Mouse (Mus musculus): Measurements from ENCODE around the gene Ccdc188. TPM values are rescaled to one million over a fixed set of nuclear protein-coding genes. Genes with fewer than 3 reads are reported as not detected.

Gene Ccdc188
- polyA plus RNA-seq, 1 experiment from 2014 or later: not detected

- H3K4me3 ChIP-seq (replicated peaks): peak within 1 kb of the TSS; percentile 95
- peak within 1 kb of the TSS; percentile 94 for H3K9ac ChIP-seq
- peak within 1 kb of the TSS; percentile 93 for H3K4me2 ChIP-seq (replicated peaks)
- H3K36me3 ChIP-seq: peaks cover 43% of the 10 kb centered on the region
- H3K9me3 ChIP-seq: no peaks in the 10 kb centered on the region
- under 1% methylated on average over 99 of the region's 102 CpGs for WGBS
- H3K4me1 ChIP-seq (replicated peaks): peaks cover 37% of the 10 kb centered on the region
- H3K27ac ChIP-seq: peak within 1 kb of the TSS; percentile 93
- ATAC-seq: peak; percentile 96
- no peaks in the 10 kb centered on the region for H3K27me3 ChIP-seq (replicated peaks)
Observed at GRCm38 (mm10) chr16:18248433-18249363, 31.0 kb downstream of the Ccdc188 start, which contains the start of the genes Trmt2a and Ranbp1. Trmt2a (plus strand) TSS chr16:18248679. Ranbp1 (minus strand) TSS chr16:18248732.

GRCm38 (mm10) chr16:18249364-18249967, 31.8 kb downstream of the Ccdc188 start:
- no peaks in the 10 kb centered on the region for H3K27me3 ChIP-seq (replicated peaks)
- peaks cover 45% of the 10 kb centered on the region for H3K36me3 ChIP-seq
- peak overlapping the region; percentile 93 for H3K4me2 ChIP-seq (replicated peaks)
- peak; percentile 18 for ATAC-seq
- H3K27ac ChIP-seq: peak overlapping the region; percentile 93
- no peaks in the 10 kb centered on the region for H3K9me3 ChIP-seq
- peak overlapping the region; percentile 86 for H3K9ac ChIP-seq
- 2% methylated on average over 27 of the region's 27 CpGs for WGBS
- peak overlapping the region; percentile 95 for H3K4me3 ChIP-seq (replicated peaks)
- peaks cover 37% of the 10 kb centered on the region for H3K4me1 ChIP-seq (replicated peaks)

DNA sequence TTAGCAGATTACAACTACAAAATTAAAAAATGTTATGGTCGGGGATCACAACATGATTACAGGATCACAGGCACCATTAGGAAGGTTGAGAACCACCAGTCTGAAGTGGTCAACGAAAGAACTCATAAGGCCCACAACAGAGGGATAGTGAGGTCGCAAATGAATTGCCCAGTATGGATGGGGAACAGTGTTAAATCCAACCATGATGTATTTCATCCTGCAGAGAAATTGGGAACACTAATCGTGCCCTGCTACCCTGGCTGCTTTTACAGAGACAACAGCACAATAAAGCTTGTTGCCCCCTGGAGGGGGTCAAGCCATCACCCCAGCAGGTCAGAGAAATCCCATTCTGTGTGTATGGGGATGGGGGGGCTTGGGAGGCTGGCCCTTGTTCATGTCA, 32.6 kb downstream of the Ccdc188 start:
- peak overlapping the region; percentile 86 for H3K9ac ChIP-seq
- no peaks in the 10 kb centered on the region for H3K9me3 ChIP-seq
- H3K4me3 ChIP-seq (replicated peaks): peak overlapping the region; percentile 95
- H3K27ac ChIP-seq: no peak overlapping the region
- H3K27me3 ChIP-seq (replicated peaks): no peaks in the 10 kb centered on the region
- peak overlapping the region; percentile 93 for H3K4me2 ChIP-seq (replicated peaks)
- no peak for ATAC-seq
- H3K36me3 ChIP-seq: peaks cover 43% of the 10 kb centered on the region
- peaks cover 37% of the 10 kb centered on the region for H3K4me1 ChIP-seq (replicated peaks)
- 61% methylated on average over 4 of the region's 4 CpGs for WGBS

- Histone ChIP-seq H3K9ac (peak overlapping the region; percentile 86), H3K27ac (0 out of 2 replicates have a peak overlapping the region, but pooled peaks have one; percentile 17), H3K27me3 (replicated peaks) (no peaks in the 10 kb centered on the region), H3K9me3 (no peaks in the 10 kb centered on the region), H3K4me3 (replicated peaks) (peak overlapping the region; percentile 95; the same call in 1 of the 2 replicates), H3K36me3 (peaks cover 40% of the 10 kb centered on the region), H3K4me1 (replicated peaks) (peaks cover 35% of the 10 kb centered on the region), H3K4me2 (replicated peaks) (peak overlapping the region; percentile 93)
- 59% methylated on average over 10 of the region's 10 CpGs for WGBS
- no peak for ATAC-seq
Observed at GRCm38 (mm10) chr16:18250828-18251790, 33.4 kb downstream of the Ccdc188 start.

DNA sequence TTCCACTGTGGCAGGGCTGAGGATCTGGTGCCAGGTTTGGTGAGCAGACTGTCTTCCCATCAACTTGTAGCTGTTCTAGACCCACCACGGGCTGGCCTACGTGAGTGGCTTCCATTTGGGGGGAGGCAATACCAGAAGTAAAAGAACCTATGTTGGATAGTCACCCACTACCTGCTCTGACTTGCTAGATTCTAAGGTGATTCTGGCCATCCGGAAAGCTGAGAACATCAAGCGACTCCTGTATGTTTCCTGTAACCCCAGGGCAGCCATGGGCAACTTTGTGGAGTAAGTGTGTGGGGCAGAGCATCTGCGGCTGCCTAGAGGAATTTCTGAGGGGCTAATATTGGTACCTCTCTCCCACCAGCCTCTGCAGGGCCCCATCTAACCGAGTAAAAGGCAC, 35.1 kb downstream of the Ccdc188 start:
- Histone ChIP-seq H3K4me1 (replicated peaks) (peaks cover 23% of the 10 kb centered on the region), H3K9ac (no peak overlapping the region), H3K4me2 (replicated peaks) (no peak overlapping the region), H3K36me3 (peaks cover 49% of the 10 kb centered on the region), H3K27me3 (replicated peaks) (no peaks in the 10 kb centered on the region), H3K27ac (no peak overlapping the region), H3K9me3 (no peaks in the 10 kb centered on the region), H3K4me3 (replicated peaks) (no peak overlapping the region)
- 79% methylated on average over 6 of the region's 6 CpGs for WGBS
- ATAC-seq: no peak

- WGBS: 93% methylated on average over 1 of the region's 1 CpGs
- Histone ChIP-seq H3K4me3 (replicated peaks) (no peak overlapping the region), H3K27ac (no peak overlapping the region), H3K9ac (no peak overlapping the region), H3K9me3 (no peaks in the 10 kb centered on the region), H3K4me2 (replicated peaks) (no peak overlapping the region), H3K36me3 (peaks cover 58% of the 10 kb centered on the region), H3K27me3 (replicated peaks) (no peaks in the 10 kb centered on the region), H3K4me1 (replicated peaks) (peaks cover 23% of the 10 kb centered on the region)
- ATAC-seq: no peak
Observed at GRCm38 (mm10) chr16:18253866-18254265, 36.2 kb downstream of the Ccdc188 start.

DNA sequence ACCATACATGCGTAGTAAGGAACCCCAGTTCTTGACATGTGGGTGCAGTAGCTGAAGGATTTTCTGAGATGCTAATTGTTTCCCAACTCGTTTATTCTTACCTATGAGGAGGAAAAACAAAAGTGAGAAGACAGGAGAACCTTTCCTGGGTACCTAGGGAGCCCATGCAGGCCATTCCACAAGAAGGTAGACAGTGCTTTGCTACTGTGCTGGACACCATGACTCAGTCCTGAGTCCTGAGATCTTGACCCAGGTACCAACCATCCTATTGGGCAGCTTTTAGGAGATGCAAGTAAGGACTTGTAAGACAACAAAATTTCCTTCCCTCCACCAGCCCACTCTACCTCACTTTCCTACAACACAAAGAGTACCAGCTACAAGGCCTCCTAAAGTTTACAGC, 40.5 kb downstream of the Ccdc188 start, which contains the start of gene Gm49776:
TSS of gene Gm49776 (minus strand) at position 101 of the 400 bp plus-strand sequence.
- WGBS: 93% methylated on average over 2 of the region's 2 CpGs

GRCm38 (mm10) chr16:18265024-18265423, 47.3 kb downstream of the Ccdc188 start:
- no peak overlapping the region for H3K4me3 ChIP-seq (replicated peaks)
- no peak overlapping the region for H3K27ac ChIP-seq
- no peak overlapping the region for H3K9ac ChIP-seq
- H3K4me1 ChIP-seq (replicated peaks): no peaks in the 10 kb centered on the region
- H3K9me3 ChIP-seq: no peaks in the 10 kb centered on the region
- H3K36me3 ChIP-seq: peaks cover 25% of the 10 kb centered on the region
- ATAC-seq: no peak
- no peak overlapping the region for H3K4me2 ChIP-seq (replicated peaks)
- H3K27me3 ChIP-seq (replicated peaks): no peaks in the 10 kb centered on the region
- WGBS: 87% methylated on average over 2 of the region's 2 CpGs

More for the DNA sequence above, 40.5 kb downstream of the Ccdc188 start, which contains the start of gene Gm49776:
- H3K36me3 ChIP-seq: peaks cover 60% of the 10 kb centered on the region
- H3K4me2 ChIP-seq (replicated peaks): no peak within 1 kb of the TSS
- H3K27me3 ChIP-seq (replicated peaks): no peaks in the 10 kb centered on the region
- no peak within 1 kb of the TSS for H3K27ac ChIP-seq
- H3K4me3 ChIP-seq (replicated peaks): no peak within 1 kb of the TSS
- ATAC-seq: no peak
- no peaks in the 10 kb centered on the region for H3K9me3 ChIP-seq
- no peaks in the 10 kb centered on the region for H3K4me1 ChIP-seq (replicated peaks)
- no peak within 1 kb of the TSS for H3K9ac ChIP-seq

DNA sequence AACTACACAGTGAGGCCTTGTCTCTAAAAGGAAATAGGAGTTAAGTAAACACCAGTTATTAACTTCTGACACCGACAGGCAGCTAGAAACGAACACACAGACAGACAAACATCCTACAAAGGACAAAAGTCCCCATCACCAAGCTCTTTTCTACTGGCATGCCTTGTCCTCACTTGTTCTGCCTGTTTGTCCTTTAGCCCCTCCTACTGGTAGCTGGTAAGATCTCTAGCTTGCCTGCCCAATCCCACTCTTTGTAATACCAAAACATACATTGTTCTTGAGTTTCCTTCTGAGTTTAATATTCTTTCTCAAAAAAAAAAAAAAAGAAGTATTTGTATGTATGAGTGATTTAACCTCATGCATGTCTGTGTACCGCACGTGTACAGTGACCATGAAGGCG, 50.5 kb downstream of the Ccdc188 start:
- Histone ChIP-seq H3K9me3 (no peaks in the 10 kb centered on the region), H3K4me2 (replicated peaks) (no peak overlapping the region), H3K9ac (no peak overlapping the region), H3K36me3 (peaks cover 40% of the 10 kb centered on the region), H3K4me1 (replicated peaks) (no peaks in the 10 kb centered on the region), H3K4me3 (replicated peaks) (no peak overlapping the region), H3K27ac (no peak overlapping the region), H3K27me3 (replicated peaks) (no peaks in the 10 kb centered on the region)
- 83% methylated on average over 5 of the region's 5 CpGs for WGBS
- ATAC-seq: no peak
